Mouse (Mus musculus) urinary bladder, adult 18-20 months (tissue): Measurements from ENCODE around the gene Nes.

Experiments used
- DNase-seq, 2 experiments: peaks; one replicate each; pipeline ENCODE4 v3.0.0; 2022; ENCODE audit warnings: low spot score in 2 of 2, mixed read lengths in 2 of 2

The Nes gene

GRCm38 (mm10) chr3:87949955-87950515 lies 20.8 kb upstream of the Nes start:
- no peak for DNase-seq

GRCm38 (mm10) chr3:87951946-87952345 lies 18.9 kb upstream of the Nes start:
- no peak for DNase-seq

- no peak for DNase-seq
Measured at GRCm38 (mm10) chr3:87952440-87952839, 18.4 kb upstream of the Nes start.

GRCm38 (mm10) chr3:87958056-87958455 lies 12.8 kb upstream of the Nes start:
- DNase-seq: no peak

- no peak for DNase-seq
Measured at GRCm38 (mm10) chr3:87958476-87958875, 12.4 kb upstream of the Nes start.

- no peak for DNase-seq
Measured at GRCm38 (mm10) chr3:87958967-87959366, 11.9 kb upstream of the Nes start.

- DNase-seq: no peak
Measured at GRCm38 (mm10) chr3:87959371-87959770, 11.5 kb upstream of the Nes start.

GRCm38 (mm10) chr3:87960191-87960585 lies 10.7 kb upstream of the Nes start:
- no peak for DNase-seq

- DNase-seq: peak; percentile 78 to 81
Measured at GRCm38 (mm10) chr3:87960586-87961191, 10.2 kb upstream of the Nes start.

GRCm38 (mm10) chr3:87970184-87970938 lies 517 bp upstream of the Nes start:
- DNase-seq: no peak

GRCm38 (mm10) chr3:87971489-87972202 lies 768 bp downstream of the Nes start:
- DNase-seq: no peak

GRCm38 (mm10) chr3:87972203-87972664 lies 1.4 kb downstream of the Nes start:
- DNase-seq: no peak

- no peak for DNase-seq
Measured at GRCm38 (mm10) chr3:87972776-87973175, 1.9 kb downstream of the Nes start.

GRCm38 (mm10) chr3:87973593-87974380 lies 2.9 kb downstream of the Nes start:
- DNase-seq: no peak

- no peak for DNase-seq
Measured at GRCm38 (mm10) chr3:87974381-87974987, 3.6 kb downstream of the Nes start.

GRCm38 (mm10) chr3:87979493-87979892 lies 8.6 kb downstream of the Nes start:
- DNase-seq: no peak

- no peak for DNase-seq
Measured at GRCm38 (mm10) chr3:87980085-87980484, 9.2 kb downstream of the Nes start.

- DNase-seq: no peak
Measured at GRCm38 (mm10) chr3:87980728-87981127, 9.8 kb downstream of the Nes start.

- no peak for DNase-seq
Measured at GRCm38 (mm10) chr3:87981214-87981760, 10.4 kb downstream of the Nes start.

GRCm38 (mm10) chr3:87981894-87982835 lies 11.3 kb downstream of the Nes start:
- DNase-seq: no peak
